Mouse (Mus musculus) ovary, postnatal 36 days (tissue): ENCODE data around the gene Gm20696.

Source experiments
- DNase-seq: peaks from one replicate; pipeline ENCODE4 v3.0.0; 2022; ENCODE audit warnings: low spot score, mixed read lengths

Gm20696 gene

GRCm38 (mm10) chr6:99665457-99666317, 910 bp downstream of the Gm20696 start:
- no peak for DNase-seq

- DNase-seq, result no peak
These were observed 3.4 kb downstream of the Gm20696 start for GRCm38 (mm10) chr6:99663232-99663631.

GRCm38 (mm10) chr6:99660443-99660842, 6.2 kb downstream of the Gm20696 start:
- DNase-seq, result no peak

- DNase-seq, result no peak
These were observed 8.0 kb downstream of the Gm20696 start for GRCm38 (mm10) chr6:99658586-99658985.

GRCm38 (mm10) chr6:99656088-99656487, 10.5 kb downstream of the Gm20696 start:
- no peak for DNase-seq

GRCm38 (mm10) chr6:99655488-99655887, 11.1 kb downstream of the Gm20696 start:
- DNase-seq, result no peak

- no peak for DNase-seq
These were observed 12.3 kb downstream of the Gm20696 start for GRCm38 (mm10) chr6:99654343-99654742.

GRCm38 (mm10) chr6:99652341-99652740, 14.3 kb downstream of the Gm20696 start:
- DNase-seq, result no peak

- DNase-seq, result no peak
These were observed 17.3 kb downstream of the Gm20696 start for GRCm38 (mm10) chr6:99649307-99649706.

- DNase-seq, result no peak
These were observed 20.3 kb downstream of the Gm20696 start for GRCm38 (mm10) chr6:99646344-99646743.

GRCm38 (mm10) chr6:99644876-99645275, 21.7 kb downstream of the Gm20696 start:
- no peak for DNase-seq

GRCm38 (mm10) chr6:99644386-99644785, 22.2 kb downstream of the Gm20696 start:
- no peak for DNase-seq

- DNase-seq, result peak; percentile 84
These were observed 23.0 kb downstream of the Gm20696 start for GRCm38 (mm10) chr6:99643439-99644199.

- DNase-seq, result no peak
These were observed 29.1 kb downstream of the Gm20696 start for GRCm38 (mm10) chr6:99637456-99637855.

- no peak for DNase-seq
These were observed 29.8 kb downstream of the Gm20696 start for GRCm38 (mm10) chr6:99636801-99637200.

GRCm38 (mm10) chr6:99636121-99636520, 30.5 kb downstream of the Gm20696 start:
- DNase-seq, result no peak

GRCm38 (mm10) chr6:99632121-99632980, 34.2 kb downstream of the Gm20696 start:
- DNase-seq, result no peak

GRCm38 (mm10) chr6:99631637-99632036, 35.0 kb downstream of the Gm20696 start:
- no peak for DNase-seq

GRCm38 (mm10) chr6:99629726-99630458, 36.7 kb downstream of the Gm20696 start:
- DNase-seq, result no peak

- no peak for DNase-seq
These were observed 40.2 kb downstream of the Gm20696 start for GRCm38 (mm10) chr6:99626347-99626746.

GRCm38 (mm10) chr6:99625803-99626202, 40.8 kb downstream of the Gm20696 start:
- no peak for DNase-seq
